Mouse (Mus musculus) lung, postnatal 36 days (tissue): ENCODE data around the gene Akr1c19.

Experiments used
- DNase-seq: peaks from one replicate; pipeline ENCODE4 v3.0.0; 2022; ENCODE audit warnings: mixed read lengths

Gene Akr1c19

GRCm38 (mm10) chr13:4270860-4271259, 42.4 kb downstream of the Akr1c19 start:
- no peak for DNase-seq

- no peak for DNase-seq
Measured at GRCm38 (mm10) chr13:4277526-4277925, 49.0 kb downstream of the Akr1c19 start.

GRCm38 (mm10) chr13:4279284-4279683, 50.8 kb downstream of the Akr1c19 start, which contains the start of gene Akr1c12:
Gene Akr1c12 (minus strand): TSS chr13:4279433.
- DNase-seq: no peak

DNA sequence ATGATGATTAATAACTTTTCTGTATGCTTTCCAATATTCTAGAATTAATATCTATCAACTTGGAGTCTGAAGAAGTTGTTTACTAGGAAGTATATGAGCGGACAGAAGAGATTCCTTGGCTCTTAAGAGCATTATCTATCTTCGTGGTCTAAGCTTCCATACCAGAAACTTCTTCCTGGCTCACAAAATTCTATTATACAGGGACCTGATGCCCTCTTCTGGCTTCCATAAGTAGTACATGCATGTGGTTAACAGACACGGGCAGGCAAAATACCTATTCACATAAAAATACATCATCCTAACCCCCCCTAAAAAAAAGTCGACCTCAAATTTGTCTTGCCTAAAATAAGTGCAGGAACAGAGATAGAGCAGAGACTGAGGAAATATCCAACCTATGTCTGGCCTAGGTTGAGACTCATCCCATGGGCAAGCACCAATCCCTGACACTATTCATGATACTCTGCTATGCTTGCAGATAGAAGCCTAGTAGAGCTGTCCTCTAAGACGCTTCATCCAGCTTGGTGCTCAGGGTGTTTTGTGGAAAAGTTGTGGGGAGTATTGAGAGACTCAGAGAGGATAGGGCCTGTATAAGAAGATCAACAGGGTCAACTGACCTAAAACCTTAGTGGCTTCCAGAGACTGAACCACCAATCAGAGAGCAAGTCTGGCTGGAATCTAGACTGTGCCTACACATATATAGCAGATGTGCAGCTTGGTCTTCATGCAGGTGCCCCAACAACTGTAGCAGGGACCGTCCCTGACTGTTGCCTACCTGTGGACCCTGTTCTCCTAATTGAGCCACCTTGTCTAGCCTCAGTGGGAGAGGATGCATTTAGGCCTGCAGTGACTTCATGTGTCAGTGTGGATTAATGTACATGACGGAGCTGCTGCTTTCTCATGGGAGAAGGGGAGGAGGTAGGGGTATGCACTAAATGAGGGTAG, 53.2 kb downstream of the Akr1c19 start:
- peak; percentile 68 for DNase-seq

DNA sequence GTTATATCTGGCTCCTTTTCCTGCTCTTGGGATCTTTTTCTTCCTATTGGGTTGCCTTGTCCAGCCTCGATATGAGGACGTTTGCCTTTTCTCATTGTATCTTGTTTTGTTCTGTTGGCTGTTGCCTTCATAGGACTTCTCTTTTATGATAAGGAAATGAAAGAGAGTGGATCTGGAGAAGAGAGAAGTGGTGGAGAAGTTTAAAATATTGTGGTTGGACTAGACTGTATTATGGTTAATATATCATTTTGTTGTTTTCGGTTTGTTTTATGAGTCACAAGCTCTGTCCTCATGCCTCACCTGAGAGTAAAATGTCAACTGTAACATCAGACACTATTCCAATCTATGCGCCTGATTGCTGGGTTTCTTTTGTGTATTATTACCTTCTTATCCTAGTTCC, 68.5 kb downstream of the Akr1c19 start:
- no peak for DNase-seq
